Mouse (Mus musculus) gastrocnemius, postnatal 14 days (tissue): ENCODE data around the gene Brwd1. TPM values are rescaled to one million over a fixed set of nuclear protein-coding genes. Genes with fewer than 3 reads are reported as not detected.
A peak's percentile ranks its signal among the peaks of the same experiment; 100 is the strongest.
"Not testable (repeated sequence)": the region's sequence is repeated elsewhere in the genome, so short reads cannot be mapped to it uniquely, and the experiment has no call there.

Experiments used
- DNase-seq: peaks from one replicate; pipeline ENCODE4 v3.0.0; 2021; ENCODE audit warnings: mixed read lengths
- intact Hi-C: fragments of 180-260 bp; cut with DNase I; formaldehyde crosslinking; loops from one replicate; pipeline ENCODE4 v1.15.1; 2025; ENCODE audit warnings: low total_unique reads
- total RNA-seq, 2 experiments: library from RNA; stranded (reverse); gene quantifications; 2 replicates each; pipeline ENCODE4 v1.2.3; 2021

The Brwd1 gene
- total RNA-seq, 2 experiments from 2014 or later: 65.9 to 72.2 TPM

DNA sequence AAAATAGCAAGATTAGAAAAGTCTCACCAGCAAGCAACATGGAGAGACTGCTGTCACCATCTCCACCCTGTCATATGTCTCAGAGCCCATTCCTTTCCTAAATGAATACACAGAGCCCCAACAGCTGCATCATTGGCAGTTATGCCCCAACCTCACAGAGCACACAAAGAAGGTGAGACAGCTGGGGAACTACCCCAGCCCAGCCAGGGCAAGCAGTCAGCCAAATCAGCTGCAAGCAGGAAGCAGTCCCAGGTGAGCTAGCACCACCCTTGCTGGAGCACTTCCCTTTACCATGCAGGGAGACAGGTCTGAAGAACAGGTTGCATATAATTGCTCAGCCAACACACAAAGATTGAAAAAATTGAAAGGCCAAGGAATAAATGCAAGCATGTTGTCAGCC, 3.3 kb upstream of the Brwd1 start:
- DNase-seq: no peak
- intact Hi-C loops: loop anchor here (5.0 kb wide), 1 partner anchor 42 kb away; the partner anchor contains the start of gene Hmgn1

DNA sequence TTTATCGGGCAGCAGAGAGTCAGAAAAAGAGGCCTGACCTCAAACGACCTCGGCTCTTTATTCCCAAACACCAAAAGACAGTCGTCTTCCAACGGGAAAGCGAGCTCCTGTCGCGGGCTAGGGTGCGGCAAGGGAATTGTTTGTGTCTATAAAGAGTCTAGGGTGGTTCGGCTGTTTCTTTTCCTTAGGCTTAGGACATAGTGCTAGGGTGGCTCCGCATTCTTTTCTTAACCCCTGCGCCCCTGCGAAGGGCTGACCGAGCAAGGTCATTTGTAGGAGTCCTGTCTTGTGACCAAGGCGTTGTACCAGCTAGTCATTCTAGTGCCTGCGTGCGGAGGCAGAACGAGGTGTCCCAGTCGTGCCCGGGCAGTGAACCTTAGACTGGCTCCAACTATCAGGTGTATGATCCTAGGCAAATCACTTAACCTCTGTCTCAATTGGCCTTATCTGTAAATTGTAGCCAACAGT, 887 bp upstream of the Brwd1 start:
- DNase-seq: no peak
- intact Hi-C loops: no loop called here

DNA sequence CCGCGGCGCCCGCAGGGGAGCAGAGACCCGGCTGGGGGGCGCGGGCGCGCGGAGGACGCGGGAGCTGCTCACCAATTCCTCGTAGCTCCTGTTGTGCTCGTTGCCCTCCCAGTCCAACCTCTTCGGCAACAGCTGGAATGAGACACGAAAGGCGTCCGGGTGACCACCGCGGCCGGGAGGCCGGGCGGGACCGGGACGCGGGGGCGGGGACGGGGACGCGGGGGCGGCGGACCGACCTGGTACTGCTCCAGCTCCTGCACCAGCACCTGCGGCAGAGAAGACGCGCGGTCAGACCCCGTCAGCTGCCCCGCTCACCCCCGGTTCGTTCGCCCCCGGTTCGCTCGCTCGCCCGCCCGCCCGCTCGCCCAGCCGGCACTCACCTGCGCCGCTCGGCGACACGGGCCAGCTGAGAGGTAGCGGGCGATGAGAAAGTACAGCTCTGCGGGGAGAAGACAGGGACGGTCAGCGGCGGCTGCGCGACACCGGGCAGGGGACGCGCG, 534 bp downstream of the Brwd1 start:
- intact Hi-C loops: no loop called here
- peak; percentile 63 for DNase-seq

DNA sequence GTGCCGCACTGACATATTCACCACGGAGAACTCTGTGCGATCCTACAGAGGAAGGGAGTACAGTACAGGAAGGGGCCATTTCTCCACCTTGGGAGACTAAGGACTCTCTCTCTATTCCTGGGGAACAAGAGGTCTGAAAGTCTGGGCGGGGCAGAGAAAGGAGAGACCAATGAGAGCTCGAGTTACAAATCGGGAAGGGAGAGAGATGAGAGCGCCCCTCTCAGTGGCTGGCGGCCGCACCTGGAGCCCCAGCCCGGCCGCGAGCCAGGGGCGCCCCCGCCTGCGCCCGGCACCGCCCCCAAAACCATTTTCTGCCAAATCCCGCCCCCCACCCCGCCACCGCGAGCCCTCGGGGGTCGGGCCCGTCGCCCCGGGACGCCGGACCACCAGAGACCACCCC, 995 bp downstream of the Brwd1 start:
- intact Hi-C loops: no loop called here
- peak; percentile 81 for DNase-seq

DNA sequence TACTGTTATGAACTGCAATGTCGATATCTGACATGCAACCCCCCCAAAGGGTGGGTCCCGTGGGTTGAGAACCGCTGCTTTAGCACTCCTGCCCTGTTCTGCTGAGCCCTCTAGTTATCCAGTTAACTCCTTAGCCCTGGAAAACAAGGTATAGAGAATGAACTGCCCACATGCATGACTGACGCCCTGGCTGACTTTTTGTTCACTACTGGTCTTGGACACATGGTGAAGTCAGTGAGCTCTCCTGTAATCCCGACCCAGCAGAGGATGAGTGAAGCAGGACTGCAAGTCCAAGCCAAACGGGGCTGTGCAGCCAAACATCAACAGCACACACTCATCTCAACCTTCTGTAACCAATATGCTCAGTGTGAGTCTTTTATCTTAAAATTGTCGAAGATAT, 1.8 kb downstream of the Brwd1 start:
- DNase-seq: no peak
- intact Hi-C loops: no loop called here

DNA sequence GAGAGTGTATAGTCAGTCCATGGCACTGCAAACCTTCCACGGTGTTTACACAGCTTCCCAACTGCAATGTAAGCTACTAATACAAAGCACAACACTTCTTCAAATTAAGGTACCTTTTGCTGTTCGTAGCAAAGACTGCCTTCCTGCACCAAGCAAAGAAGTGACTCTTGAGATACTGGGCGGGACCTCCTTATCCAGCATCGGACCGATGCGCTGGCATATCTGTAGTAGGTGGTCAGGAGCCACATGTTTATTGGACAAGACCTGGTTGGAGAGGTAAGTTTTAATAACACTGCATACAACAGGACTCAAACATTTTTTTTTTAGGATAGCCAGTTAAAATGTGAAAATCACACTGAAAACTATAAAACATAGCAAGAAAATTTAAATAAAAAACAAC, 14.0 kb downstream of the Brwd1 start:
- intact Hi-C loops: no loop called here
- DNase-seq: no peak

DNA sequence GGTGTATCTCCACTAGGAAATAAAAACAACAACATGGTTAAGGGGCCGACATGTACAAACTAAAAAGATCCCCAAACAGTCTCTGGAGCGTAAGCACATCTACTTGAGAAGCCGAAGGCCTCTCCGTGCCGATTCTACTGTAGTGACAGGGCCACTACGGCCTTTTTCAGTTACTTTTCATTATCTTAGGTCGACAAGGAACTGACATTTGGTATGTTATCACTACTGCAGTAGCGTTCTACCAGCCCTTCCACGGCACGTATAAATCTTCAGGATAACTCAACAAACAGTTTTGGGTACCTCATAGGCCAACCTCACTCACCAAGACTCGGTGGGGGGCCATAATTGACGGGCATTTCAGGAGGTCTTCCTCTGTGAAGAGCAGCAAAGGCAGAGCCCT, 16.2 kb downstream of the Brwd1 start:
- intact Hi-C loops: no loop called here
- DNase-seq: no peak

DNA sequence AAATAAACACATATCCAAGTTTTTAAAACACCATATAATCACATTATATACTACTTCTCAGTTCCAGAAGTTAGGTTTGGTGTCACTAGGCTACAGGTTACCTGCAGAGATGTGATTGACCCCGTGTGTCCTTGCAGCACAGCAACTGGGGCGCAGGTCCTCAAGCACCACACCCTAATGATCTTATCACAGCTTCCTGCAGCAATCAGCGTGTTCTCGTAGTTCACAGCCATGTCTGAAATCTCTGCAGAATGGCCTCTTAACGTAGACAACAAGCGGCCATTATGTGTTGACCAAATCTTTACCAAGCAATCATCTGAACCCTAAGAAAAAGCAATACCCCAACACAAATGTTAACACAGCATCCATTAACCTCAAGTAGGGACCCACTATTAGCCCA, 17.7 kb downstream of the Brwd1 start:
- no peak for DNase-seq
- intact Hi-C loops: no loop called here

DNA sequence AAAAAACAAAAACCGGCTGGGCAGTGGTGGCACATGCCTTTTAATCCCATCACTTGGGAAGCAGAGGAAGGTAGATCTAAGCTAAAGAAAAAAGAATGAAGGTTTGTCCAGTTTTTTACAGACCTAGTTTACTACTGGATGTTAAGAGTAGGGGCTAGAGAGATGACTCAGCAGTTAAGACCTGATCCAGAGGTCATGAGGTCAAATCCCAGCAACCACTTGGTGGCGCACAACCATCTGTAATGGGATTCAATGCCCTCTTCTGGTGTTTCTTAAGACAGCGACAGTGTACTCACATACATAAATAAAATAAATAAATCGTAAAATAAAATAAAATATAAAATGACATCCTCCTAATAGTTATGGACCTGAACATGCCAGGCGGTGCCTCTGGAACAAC, 38.2 kb downstream of the Brwd1 start:
- DNase-seq: no peak

DNA sequence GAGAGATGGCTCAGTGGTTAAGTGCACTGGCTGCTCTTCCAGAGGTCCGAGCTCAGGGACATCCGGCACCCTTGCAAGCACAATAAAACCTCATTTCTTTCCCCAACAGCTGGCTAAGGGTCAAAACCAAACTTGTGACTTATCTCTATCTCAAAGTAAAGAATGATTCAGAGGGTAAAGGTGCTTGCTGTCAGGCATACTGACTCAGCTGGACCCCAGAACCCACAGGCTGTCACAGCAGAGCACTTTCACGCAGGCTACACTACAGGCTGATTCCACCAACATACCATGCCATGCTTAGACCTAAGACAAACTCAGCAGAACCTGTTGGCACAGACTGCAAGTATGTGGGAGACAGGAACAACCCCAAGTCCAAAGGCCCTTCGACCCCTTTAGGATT, 41.6 kb downstream of the Brwd1 start:
- DNase-seq: no peak

More for the DNA sequence above, 38.2 kb downstream of the Brwd1 start:
- intact Hi-C loops: loop anchor here (10.0 kb wide), 2 partner anchors 101 to 301 kb away; partner anchors contain the start of gene Wrb

DNA sequence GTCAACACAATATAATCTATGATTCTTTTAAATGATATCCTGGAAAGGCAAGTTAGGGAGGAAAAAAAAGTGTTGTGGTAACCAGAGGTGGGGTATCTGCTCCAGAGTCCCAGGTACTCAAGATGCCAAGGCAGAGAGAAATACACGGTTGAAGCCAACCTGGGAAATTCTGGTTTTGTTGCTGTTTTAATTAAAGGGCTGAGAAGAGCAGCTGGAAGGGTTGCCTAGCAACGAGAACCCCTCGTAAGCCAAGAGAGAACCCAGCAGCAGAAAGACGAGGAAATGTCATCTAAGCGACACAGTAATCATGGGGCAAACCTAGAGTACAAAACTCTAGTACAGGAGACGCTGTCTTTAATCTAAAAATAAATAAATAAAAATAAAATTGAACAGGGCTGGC, 42.8 kb downstream of the Brwd1 start:
- intact Hi-C loops: no loop called here
- DNase-seq: no peak

More for the DNA sequence above, 41.6 kb downstream of the Brwd1 start:
- intact Hi-C loops: loop anchor here (10.0 kb wide), 2 partner anchors 104 to 304 kb away; partner anchors contain the start of gene Wrb

DNA sequence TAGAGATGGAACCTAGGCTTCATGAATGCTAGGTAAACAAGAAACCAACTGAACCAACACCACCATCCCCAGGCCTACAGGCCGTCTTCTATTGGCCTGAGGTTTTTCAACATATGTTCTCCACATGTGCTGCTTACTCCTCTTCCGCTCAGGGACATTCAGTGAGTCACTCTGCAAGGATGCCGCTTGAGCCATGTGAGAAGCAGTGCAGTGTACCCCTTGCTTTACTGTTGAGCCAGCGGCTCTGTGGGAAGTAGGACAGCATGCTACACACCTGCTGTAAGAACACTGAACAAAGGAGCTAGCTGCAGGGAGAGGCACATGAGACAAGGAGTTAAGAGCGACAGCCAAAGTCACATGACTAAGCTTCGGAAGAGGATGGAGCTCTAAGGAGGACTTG, 47.9 kb downstream of the Brwd1 start:
- intact Hi-C loops: no loop called here
- no peak for DNase-seq

DNA sequence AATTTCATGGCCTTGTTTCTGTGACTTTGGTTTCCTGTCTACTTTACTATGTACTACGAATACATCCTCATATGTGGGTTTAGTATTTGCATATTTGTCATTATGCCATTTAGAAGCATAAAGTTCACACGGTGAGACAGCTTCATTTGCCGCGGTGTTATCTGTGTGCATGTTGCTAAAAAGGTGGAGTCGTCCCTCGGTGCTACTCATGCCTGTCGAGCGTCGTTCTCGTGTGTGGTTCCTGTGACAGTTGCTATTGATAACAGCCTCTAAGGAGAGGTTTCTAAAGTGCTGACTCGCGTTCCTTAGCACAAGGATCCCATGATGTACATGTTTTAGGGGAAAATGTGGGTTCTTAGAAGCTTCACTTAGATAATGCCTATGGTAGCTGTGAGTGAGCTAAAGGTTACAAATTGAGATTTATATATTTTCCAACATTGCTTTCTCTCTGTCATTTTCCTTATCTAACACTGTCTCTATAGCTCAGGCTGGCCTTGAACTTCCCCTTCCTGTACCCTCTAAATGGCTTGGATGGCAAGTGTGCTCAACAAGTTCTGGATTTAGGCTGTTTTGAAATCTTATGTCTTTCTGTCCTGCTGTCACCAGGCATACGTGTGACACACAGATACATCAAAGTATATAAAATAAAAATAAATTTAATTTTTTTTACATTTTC, 49.8 kb downstream of the Brwd1 start:
- DNase-seq: no peak
- intact Hi-C loops: no loop called here

DNA sequence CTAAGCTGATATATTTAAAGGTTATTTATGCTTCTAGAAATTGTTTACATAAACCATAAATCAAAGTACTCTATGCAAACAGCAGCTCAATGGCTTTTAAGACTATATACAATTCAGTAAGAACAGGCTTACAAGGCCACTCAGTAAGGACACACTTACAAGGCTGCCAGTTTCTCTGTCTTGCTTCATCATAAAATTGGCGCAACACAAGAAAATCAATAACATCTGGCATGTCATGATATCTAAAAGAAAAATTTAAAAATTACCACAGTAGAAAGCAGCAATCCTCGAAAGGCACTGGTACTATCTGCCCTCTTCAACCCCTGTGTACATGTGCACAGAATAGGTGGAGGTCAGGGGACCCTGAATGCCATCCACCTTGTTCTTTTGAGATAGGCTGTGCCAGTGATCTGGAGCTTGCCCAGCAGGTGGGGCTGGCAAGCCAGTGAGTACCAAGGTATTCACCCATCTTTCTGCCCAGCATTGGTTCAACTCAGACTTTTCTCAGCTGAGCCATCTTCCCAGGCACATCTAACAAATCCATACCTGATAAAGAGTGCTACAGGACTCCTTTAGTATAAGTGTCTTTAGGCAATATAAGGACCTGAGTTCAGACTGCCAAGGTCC, 51.7 kb downstream of the Brwd1 start:
- intact Hi-C loops: no loop called here
- no peak for DNase-seq

DNA sequence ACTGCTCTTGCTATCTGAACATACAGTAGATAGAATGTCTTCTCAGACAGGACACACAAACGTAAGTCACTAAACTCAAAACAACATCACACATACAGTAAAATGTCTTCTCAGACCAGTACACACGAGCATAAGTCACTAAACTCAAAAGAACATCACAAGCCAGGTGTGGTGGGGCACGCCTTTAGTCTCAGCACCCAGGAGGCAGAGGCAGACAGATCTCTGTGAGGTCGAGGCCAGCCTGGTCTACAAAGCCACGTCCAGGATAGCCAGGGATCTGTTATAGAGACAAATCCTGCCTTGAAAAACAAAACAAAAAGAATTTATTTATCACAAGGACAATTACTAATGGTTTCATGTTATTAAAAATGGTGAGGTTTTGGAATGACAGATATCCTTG, 56.1 kb downstream of the Brwd1 start:
- no peak for DNase-seq
- intact Hi-C loops: no loop called here

DNA sequence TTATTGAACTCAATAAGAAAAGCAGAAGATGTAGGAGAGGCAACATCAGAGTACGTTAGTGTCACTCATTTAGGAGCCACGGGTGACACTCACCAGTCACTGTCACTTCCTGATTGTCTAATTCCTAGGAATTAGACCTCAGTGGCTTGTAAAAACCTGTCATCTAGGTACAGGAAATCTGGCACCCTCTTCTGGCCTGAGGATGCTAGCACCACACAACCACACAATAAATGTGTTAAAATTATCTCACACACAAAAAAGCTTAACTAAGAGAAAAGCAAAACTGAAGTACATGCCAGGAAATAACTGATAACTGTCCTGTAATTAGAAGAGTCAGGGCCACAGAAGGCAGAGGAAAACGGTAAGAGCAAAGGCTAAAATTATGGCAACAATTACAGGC, 57.1 kb downstream of the Brwd1 start:
- intact Hi-C loops: no loop called here
- DNase-seq: no peak

DNA sequence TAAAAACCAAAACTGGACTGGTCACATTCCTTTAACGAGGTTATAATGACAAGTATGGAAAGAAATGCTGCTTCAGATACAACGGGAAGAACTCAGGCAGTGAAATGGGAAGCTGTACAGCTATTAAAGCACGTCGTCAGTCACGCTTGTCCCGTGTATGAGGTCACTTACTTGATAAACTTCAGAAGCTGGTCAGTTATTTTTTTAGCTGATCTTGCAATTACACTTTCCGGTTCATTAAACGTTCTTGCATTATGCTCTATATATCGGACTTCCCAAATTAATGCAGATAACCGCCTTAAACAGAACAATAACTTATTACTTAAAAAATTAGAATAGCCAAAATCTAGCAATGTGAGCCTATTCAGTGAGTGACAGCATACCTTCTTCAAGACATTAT, 61.3 kb downstream of the Brwd1 start:
- DNase-seq: no peak

DNA sequence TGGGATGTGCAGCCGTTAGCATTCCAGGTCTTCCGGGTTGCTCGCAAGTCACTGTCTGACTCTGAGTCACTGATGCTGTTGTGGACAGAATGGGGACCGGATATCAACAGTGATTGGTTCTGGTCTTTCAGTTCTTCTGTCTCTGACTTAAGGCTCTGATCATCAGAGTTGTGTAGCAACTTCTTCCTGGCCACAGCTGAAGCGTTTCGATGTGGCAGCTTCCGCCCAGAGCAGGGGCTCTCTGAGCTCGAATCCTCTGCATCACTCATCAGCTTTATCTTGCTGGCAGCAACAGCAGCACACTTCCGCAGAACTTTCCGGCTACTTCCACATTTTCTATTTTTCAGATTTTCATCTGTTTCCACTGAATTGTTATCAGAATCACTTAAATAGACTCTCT, 73.2 kb downstream of the Brwd1 start:
- intact Hi-C loops, DNase-seq: not testable (repeated sequence)

More for the DNA sequence above, 61.3 kb downstream of the Brwd1 start:
- intact Hi-C loops: no loop called here

DNA sequence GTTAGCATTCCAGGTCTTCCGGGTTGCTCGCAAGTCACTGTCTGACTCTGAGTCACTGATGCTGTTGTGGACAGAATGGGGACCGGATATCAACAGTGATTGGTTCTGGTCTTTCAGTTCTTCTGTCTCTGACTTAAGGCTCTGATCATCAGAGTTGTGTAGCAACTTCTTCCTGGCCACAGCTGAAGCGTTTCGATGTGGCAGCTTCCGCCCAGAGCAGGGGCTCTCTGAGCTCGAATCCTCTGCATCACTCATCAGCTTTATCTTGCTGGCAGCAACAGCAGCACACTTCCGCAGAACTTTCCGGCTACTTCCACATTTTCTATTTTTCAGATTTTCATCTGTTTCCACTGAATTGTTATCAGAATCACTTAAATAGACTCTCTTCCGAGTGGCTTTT, 78.0 kb downstream of the Brwd1 start:
- DNase-seq, intact Hi-C loops: not testable (repeated sequence)

DNA sequence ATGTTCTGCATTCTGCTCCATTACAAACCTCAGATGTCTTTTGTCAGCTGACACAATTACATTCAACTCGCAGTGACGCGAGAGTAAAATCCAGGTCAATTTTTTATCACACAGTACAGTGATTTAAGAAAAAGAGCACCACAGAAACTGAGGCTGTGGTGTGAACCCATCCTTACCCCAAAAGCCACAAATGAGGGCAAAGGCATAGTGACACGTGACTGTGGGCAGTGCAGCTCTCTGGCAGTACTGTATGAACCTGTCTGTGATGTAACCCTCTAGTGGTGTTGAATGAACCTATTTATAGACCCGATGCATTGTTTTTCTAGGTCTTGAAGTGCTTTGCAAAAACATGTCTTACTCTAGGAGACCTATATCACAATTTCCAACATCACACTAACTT, 83.0 kb downstream of the Brwd1 start:
- DNase-seq: no peak
- intact Hi-C loops: no loop called here

DNA sequence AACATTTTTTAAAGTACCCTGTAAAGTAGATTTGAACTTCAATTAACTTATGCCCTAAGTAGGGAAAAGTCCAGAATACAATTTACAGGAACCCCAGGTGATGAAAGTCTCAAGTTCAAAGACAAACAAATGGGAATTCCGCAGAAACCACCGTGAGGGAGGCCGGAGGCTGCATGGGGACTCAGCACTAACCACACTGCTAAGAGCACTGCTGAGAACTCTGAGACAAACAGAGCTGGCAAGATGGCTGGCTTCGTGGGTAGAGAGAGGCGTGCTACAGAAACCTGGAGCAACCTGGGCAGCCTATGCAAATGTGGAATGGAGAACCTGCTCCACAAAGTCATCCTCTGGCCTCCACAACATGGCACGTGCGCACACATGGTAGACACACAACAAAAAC, 86.2 kb downstream of the Brwd1 start:
- DNase-seq: no peak
- intact Hi-C loops: no loop called here
